Mouse (Mus musculus) C2C12 (cell line): Measurements from ENCODE around the gene Plxna4.

Experiments
- CEBPB ChIP-seq: IDR thresholded peaks from one replicate; pipeline ENCODE4 v1.6.1; 2011; ENCODE audit warnings: low read depth, mild to moderate bottlenecking, control low read depth, moderate library complexity
- CTCF ChIP-seq: IDR thresholded peaks from one replicate; pipeline ENCODE4 v1.5.1; 2011; ENCODE audit not compliant: control insufficient read depth, insufficient read depth, insufficient read length
- FOSL1 ChIP-seq: IDR thresholded peaks from one replicate; pipeline ENCODE4 v1.8.0; 2011; ENCODE audit warnings: mild to moderate bottlenecking, low read length; ENCODE audit not compliant: poor library complexity, insufficient read depth, severe bottlenecking
- MAX ChIP-seq: IDR thresholded peaks from one replicate; pipeline ENCODE4 v1.6.1; 2011; ENCODE audit warnings: mild to moderate bottlenecking, control low read depth
- MYOD1 ChIP-seq: IDR thresholded peaks from one replicate; pipeline ENCODE4 v1.6.1; 2011; ENCODE audit warnings: low read depth; ENCODE audit not compliant: control insufficient read depth, insufficient read length
- MYOG ChIP-seq: IDR thresholded peaks from one replicate; pipeline ENCODE4 v1.6.1; 2011; ENCODE audit not compliant: control insufficient read depth, insufficient read length; ENCODE audit errors: extremely low read depth
- USF1 ChIP-seq: IDR thresholded peaks from one replicate; pipeline ENCODE4 v1.6.1; 2011; ENCODE audit warnings: low read depth, mild to moderate bottlenecking, control low read depth, moderate library complexity

GRCm38 (mm10) chr6:32122584-32123265, 465.3 kb downstream of the Plxna4 start:
- no peak for TF ChIP-seq CTCF
- no peak for TF ChIP-seq FOSL1
- no peak for TF ChIP-seq MAX
- no peak for TF ChIP-seq MYOG
- no peak for TF ChIP-seq CEBPB
- TF ChIP-seq USF1, result no peak
- TF ChIP-seq MYOD1, result no peak
